Comparison of ENCODE assay signal across 34 mouse cellular contexts in genomic region chr11:100804409-100804808, GRCm38 (mm10). TPM values are rescaled to one million over a fixed set of nuclear protein-coding genes. Genes with fewer than 3 reads are reported as not detected.
DNase-seq lines count a peak whose midpoint lies in the region; ATAC-seq and TF ChIP-seq lines count a peak whose summit lies in the region.
"Had no signal": no experiment of that assay in that cellular context is flagged by ENCODE, and none has a peak within 500 bp of the region (broad histone marks: within the 10 kb centered on the region; RNA-seq: fewer than 3 reads in every experiment).

No protein-coding gene starts in this region.

- no peak for TF ChIP-seq CTCF in gastrocnemius, adult 2 months (IDR thresholded peaks at IDR 0.05)

- H3K27me3 ChIP-seq in splenic B cell, adult 2 months (ENCODE audit: control insufficient read depth, insufficient read depth, low read length, poor library complexity, severe bottlenecking) = no peaks in the 10 kb centered on the region
- H3K27me3 ChIP-seq: CH12.LX; embryonic facial prominence, embryonic 12.5 days; forebrain, embryonic 15.5 days; heart, embryonic 13.5 days; midbrain, embryonic 13.5 days; neural tube, embryonic 13.5 days had no signal

- peak overlapping the region; percentile 87 for H3K27ac ChIP-seq in gastrocnemius, adult 2 months
- H3K27ac ChIP-seq: embryonic facial prominence, embryonic 12.5 days; forebrain, embryonic 15.5 days; hindbrain, postnatal 0 days; liver, embryonic 14.5 days; midbrain, embryonic 13.5 days; neural tube, embryonic 13.5 days had no signal

- no peak overlapping the region; the same call in 1 of the 2 replicates for H3K4me3 ChIP-seq in gastrocnemius, adult 2 months
- H3K4me3 ChIP-seq: embryonic facial prominence, embryonic 12.5 days; forebrain, embryonic 15.5 days; heart, embryonic 13.5 days; midbrain, embryonic 13.5 days; neural tube, embryonic 13.5 days had no signal

- DNase-seq in gastrocnemius, adult 2 months = no peak
- DNase-seq in gastrocnemius, postnatal 36 days = no peak
- peak; percentile 27 for DNase-seq in splenic B cell, adult 2 months (ENCODE audit: low read depth, low spot score)
- no peak for DNase-seq in cerebellum, postnatal 25 days
- DNase-seq in adrenal gland, postnatal 14 days = no peak
- no peak for DNase-seq in spleen, postnatal 14 days (ENCODE audit: low spot score in 2 of 2)
- DNase-seq: adrenal gland, postnatal 25 days; cerebellum, adult 2 months; cerebellum, postnatal 36 days; embryo, embryonic 11 days; heart, postnatal 14 days; kidney, adult 9 months; kidney, postnatal 10 days; liver; lung, adult 2 months; thymus, postnatal 25 days had no signal

- intact Hi-C loops in gastrocnemius, adult 2 months (cut with DNase I) = no loop called here
- intact Hi-C loops in gastrocnemius, postnatal 36 days (cut with DNase I) = no loop called here

- ATAC-seq in granulocyte monocyte progenitor cell, adult 5-6 weeks (replicated peaks; ENCODE audit: poor library complexity, severe bottlenecking) = peak; percentile 84
- ATAC-seq in megakaryocyte progenitor cell, adult 5-6 weeks (replicated peaks; ENCODE audit: poor library complexity) = peak; percentile 70
- ATAC-seq: forebrain, embryonic 15.5 days; hindbrain, postnatal 0 days; intestine, postnatal 0 days; midbrain, embryonic 13.5 days had no signal

- peaks cover 25% of the 10 kb centered on the region for H3K36me3 ChIP-seq in splenic B cell, adult 2 months (ENCODE audit: control insufficient read depth, insufficient read depth, low read length, poor library complexity, severe bottlenecking)

RNA-seq across cellular contexts. Expression of gene Ghdc, which starts 33.7 kb away (rescaled TPM):
- 1 to 10 TPM; 4.3 to 6.9 TPM for total RNA-seq in gastrocnemius, adult 2 months (2021)
- total RNA-seq in gastrocnemius, postnatal 36 days (2021) = 1 to 10 TPM; 4.4 to 5.0 TPM
- total RNA-seq in granulocyte monocyte progenitor cell, adult 5-6 weeks (2014; fragmentation: Nextera tagmentation) = 1.8 and 1.9 TPM in 2 replicates
- 3.1 and 3.4 TPM in 2 replicates for total RNA-seq in granulocyte monocyte progenitor cell, adult 5-6 weeks (2017)
- 1.8 and 3.1 TPM in 2 replicates for total RNA-seq in megakaryocyte progenitor cell, adult 5-6 weeks (2015)
- total RNA-seq in megakaryocyte progenitor cell, adult 5-6 weeks (2017) = 1.4 and 1.6 TPM in 2 replicates
- total RNA-seq in adrenal gland, postnatal 14 days (2021) = 19.7 and 19.9 TPM in 2 replicates

RNA-seq across cellular contexts. Expression of gene Hcrt, which starts 41.7 kb away (rescaled TPM):
- total RNA-seq in gastrocnemius, adult 2 months (2021) = not detected
- not detected for total RNA-seq in gastrocnemius, postnatal 36 days (2021)
- not detected in 2 replicates for total RNA-seq in granulocyte monocyte progenitor cell, adult 5-6 weeks (2014; fragmentation: Nextera tagmentation)
- not detected in 2 replicates for total RNA-seq in granulocyte monocyte progenitor cell, adult 5-6 weeks (2017)
- not detected in 2 replicates for total RNA-seq in megakaryocyte progenitor cell, adult 5-6 weeks (2015)
- total RNA-seq in megakaryocyte progenitor cell, adult 5-6 weeks (2017) = not detected in 2 replicates
- total RNA-seq in adrenal gland, postnatal 14 days (2021) = not detected in 2 replicates
- total RNA-seq: adrenal gland, postnatal 25 days; CH12.LX; ES-E14; gastrocnemius, adult 18-20 months; gastrocnemius, postnatal 4 days; heart, adult 8-10 months; heart, postnatal 14 days; hindbrain, postnatal 0 days; left cerebral cortex, adult 18-20 months; left cerebral cortex, postnatal 14 days; megakaryocyte-erythroid progenitor cell, adult 5-6 weeks had no signal

RNA-seq across cellular contexts. Expression of gene Kcnh4, which starts 44.7 kb away (rescaled TPM):
- total RNA-seq in gastrocnemius, adult 2 months (2021) = not detected
- total RNA-seq in gastrocnemius, postnatal 36 days (2021) = not detected
- not detected in 2 replicates for total RNA-seq in granulocyte monocyte progenitor cell, adult 5-6 weeks (2014; fragmentation: Nextera tagmentation)
- total RNA-seq in granulocyte monocyte progenitor cell, adult 5-6 weeks (2017) = not detected in 2 replicates
- total RNA-seq in megakaryocyte progenitor cell, adult 5-6 weeks (2015) = 0.24 TPM in 1 of 2 replicates, not detected in the other
- total RNA-seq in megakaryocyte progenitor cell, adult 5-6 weeks (2017) = not detected in 2 replicates
- total RNA-seq in adrenal gland, postnatal 14 days (2021) = 0.11 and 0.15 TPM in 2 replicates
- total RNA-seq: gastrocnemius, adult 18-20 months; heart, adult 8-10 months; heart, postnatal 14 days; megakaryocyte-erythroid progenitor cell, adult 5-6 weeks had no signal

RNA-seq across cellular contexts. Expression of gene Stat5b, which starts 46.1 kb away (rescaled TPM):
- 100 to 1,000 TPM; 139 to 145 TPM for total RNA-seq in gastrocnemius, adult 2 months (2021)
- 100 to 1,000 TPM; 103 to 135 TPM for total RNA-seq in gastrocnemius, postnatal 36 days (2021)
- 35.5 and 40.5 TPM in 2 replicates for total RNA-seq in granulocyte monocyte progenitor cell, adult 5-6 weeks (2014; fragmentation: Nextera tagmentation)
- total RNA-seq in granulocyte monocyte progenitor cell, adult 5-6 weeks (2017) = 36.8 and 37.1 TPM in 2 replicates
- total RNA-seq in megakaryocyte progenitor cell, adult 5-6 weeks (2015) = 31.1 and 32.2 TPM in 2 replicates
- total RNA-seq in megakaryocyte progenitor cell, adult 5-6 weeks (2017) = 29.4 and 37.2 TPM in 2 replicates
- total RNA-seq in adrenal gland, postnatal 14 days (2021) = 72.8 and 74.6 TPM in 2 replicates

RNA-seq across cellular contexts. Expression of gene Stat5a, which starts 54.7 kb away (rescaled TPM):
- total RNA-seq in gastrocnemius, adult 2 months (2021) = 10 to 100 TPM; 11.7 to 15.8 TPM
- total RNA-seq in gastrocnemius, postnatal 36 days (2021) = 10 to 100 TPM in 1 of 2 experiments, 1 to 10 TPM in 1; 8.4 to 11.8 TPM
- 33.7 and 36.6 TPM in 2 replicates for total RNA-seq in granulocyte monocyte progenitor cell, adult 5-6 weeks (2014; fragmentation: Nextera tagmentation)
- 28.9 and 29.0 TPM in 2 replicates for total RNA-seq in granulocyte monocyte progenitor cell, adult 5-6 weeks (2017)
- total RNA-seq in megakaryocyte progenitor cell, adult 5-6 weeks (2015) = 25.3 and 31.0 TPM in 2 replicates
- 31.5 and 32.4 TPM in 2 replicates for total RNA-seq in megakaryocyte progenitor cell, adult 5-6 weeks (2017)
- 37.8 and 44.2 TPM in 2 replicates for total RNA-seq in adrenal gland, postnatal 14 days (2021)
